Mouse (Mus musculus): ENCODE results near the gene Nedd9.

Gene Nedd9

GRCm38 (mm10) chr13:41486606-41487408 is at the start of gene Nedd9:
Gene Nedd9, minus strand, starts transcription at chr13:41487362.
- peak; percentile 52 to 78 for DNase-seq

- DNase-seq = no peak
These were observed 45.5 kb upstream of the Nedd9 start for GRCm38 (mm10) chr13:41532625-41533024.

- DNase-seq = no peak
These were observed 43.2 kb upstream of the Nedd9 start for GRCm38 (mm10) chr13:41530326-41530725.

GRCm38 (mm10) chr13:41524208-41524607 is 37.0 kb upstream of the Nedd9 start:
- DNase-seq = no peak

GRCm38 (mm10) chr13:41521296-41521695 is 34.1 kb upstream of the Nedd9 start:
- DNase-seq = no peak

GRCm38 (mm10) chr13:41520549-41521161 is 33.5 kb upstream of the Nedd9 start:
- DNase-seq = no peak

- DNase-seq = no peak
These were observed 32.6 kb upstream of the Nedd9 start for GRCm38 (mm10) chr13:41519792-41520191.

GRCm38 (mm10) chr13:41517193-41517592 is 30.0 kb upstream of the Nedd9 start:
- DNase-seq = peak in 1 of 2 experiments; percentile 13

GRCm38 (mm10) chr13:41515749-41516148 is 28.6 kb upstream of the Nedd9 start:
- DNase-seq = no peak

GRCm38 (mm10) chr13:41514918-41515317 is 27.8 kb upstream of the Nedd9 start:
- no peak for DNase-seq

- DNase-seq = no peak
These were observed 26.3 kb upstream of the Nedd9 start for GRCm38 (mm10) chr13:41513456-41513855.

- no peak for DNase-seq
These were observed 25.1 kb upstream of the Nedd9 start for GRCm38 (mm10) chr13:41512243-41512642.

- no peak for DNase-seq
These were observed 23.7 kb upstream of the Nedd9 start for GRCm38 (mm10) chr13:41510631-41511419.

GRCm38 (mm10) chr13:41505594-41505993 is 18.4 kb upstream of the Nedd9 start:
- DNase-seq = no peak

GRCm38 (mm10) chr13:41504997-41505396 is 17.8 kb upstream of the Nedd9 start:
- DNase-seq = no peak

- no peak for DNase-seq
These were observed 17.3 kb upstream of the Nedd9 start for GRCm38 (mm10) chr13:41504448-41504847.

GRCm38 (mm10) chr13:41502917-41503301 is 15.7 kb upstream of the Nedd9 start:
- DNase-seq = no peak

GRCm38 (mm10) chr13:41502136-41502916 is 15.2 kb upstream of the Nedd9 start:
- DNase-seq = no peak

- no peak for DNase-seq
These were observed 13.6 kb upstream of the Nedd9 start for GRCm38 (mm10) chr13:41500793-41501192.

GRCm38 (mm10) chr13:41498611-41499121 is 11.5 kb upstream of the Nedd9 start:
- no peak for DNase-seq

- no peak for DNase-seq
These were observed 7.5 kb upstream of the Nedd9 start for GRCm38 (mm10) chr13:41494681-41495080.

GRCm38 (mm10) chr13:41491981-41492702 is 5.0 kb upstream of the Nedd9 start:
- no peak for DNase-seq

Data from kidney, postnatal 25 days (tissue).